Mouse (Mus musculus) forebrain, embryonic 11.5 days (tissue): ENCODE measurements at regions not wholly inside any gene's neighbourhood (a gene's known extent, or its start where the extent isn't known, plus 50 kb on each side); places are given as distances from the start of the nearest gene placed in this dataset.
A peak's percentile ranks its signal among the peaks of the same experiment; 100 is the strongest.

Experiments
- ATAC-seq: fragments of 200-750 bp; cut with Nextera tagmentation; replicated peaks from 2 replicates; pipeline ENCODE4 v1.8.0; 2017; ENCODE audit warnings: moderate TSS enrichment; ENCODE audit not compliant: low FRiP score
- DNase-seq: peaks from one replicate; pipeline ENCODE4 v3.0.0-alpha.2; 2017; ENCODE audit warnings: low spot score
- H3K27ac ChIP-seq: fragments of 300-500 bp; sonication (generic); 2 replicates; pipeline ENCODE4 v1.5.1; 2014; ENCODE audit warnings: low read depth, low read length
- H3K27me3 ChIP-seq: fragments of 300-500 bp; sonication (generic); 2 replicates; pipeline ENCODE4 v1.6.1; 2014; ENCODE audit warnings: mild to moderate bottlenecking, low read length, mixed read lengths; ENCODE audit not compliant: control insufficient read depth, insufficient read depth
- H3K36me3 ChIP-seq: fragments of 300-500 bp; sonication (generic); 2 replicates; pipeline ENCODE4 v1.6.1; 2014; ENCODE audit warnings: mild to moderate bottlenecking, low read length, moderate library complexity, mixed read lengths; ENCODE audit not compliant: control insufficient read depth, insufficient read depth
- H3K4me1 ChIP-seq: fragments of 300-500 bp; sonication (generic); replicated peaks from 2 replicates; pipeline ENCODE4 v1.6.1; 2014; ENCODE audit warnings: low read length, mixed read lengths; ENCODE audit not compliant: control insufficient read depth, insufficient read depth
- H3K4me2 ChIP-seq: fragments of 300-500 bp; sonication (generic); 2 replicates; pipeline ENCODE4 v1.6.1; 2014; ENCODE audit warnings: low read depth, mild to moderate bottlenecking, low read length, moderate library complexity, mixed read lengths; ENCODE audit not compliant: severe bottlenecking
- H3K4me3 ChIP-seq: fragments of 300-500 bp; sonication (generic); 2 replicates; pipeline ENCODE4 v1.5.1; 2014; ENCODE audit warnings: low read depth, low read length
- H3K9ac ChIP-seq: fragments of 300-500 bp; sonication (generic); 2 replicates; pipeline ENCODE4 v1.6.1; 2014; ENCODE audit warnings: low read length
- H3K9me3 ChIP-seq: fragments of 300-500 bp; sonication (generic); 2 replicates; pipeline ENCODE4 v1.6.1; 2016; ENCODE audit warnings: low read length, mixed read lengths; ENCODE audit not compliant: control insufficient read depth
- WGBS: fragments of 180-500 bp; shearing (Covaris S2); extraction: QIAGEN DNeasy Blood & Tissue Kit; methylation state at CpG from one replicate; pipeline ENCODE4 v1.1.7; 2014; 5-methylcytosine and 5-hydroxymethylcytosine counted together

DNA sequence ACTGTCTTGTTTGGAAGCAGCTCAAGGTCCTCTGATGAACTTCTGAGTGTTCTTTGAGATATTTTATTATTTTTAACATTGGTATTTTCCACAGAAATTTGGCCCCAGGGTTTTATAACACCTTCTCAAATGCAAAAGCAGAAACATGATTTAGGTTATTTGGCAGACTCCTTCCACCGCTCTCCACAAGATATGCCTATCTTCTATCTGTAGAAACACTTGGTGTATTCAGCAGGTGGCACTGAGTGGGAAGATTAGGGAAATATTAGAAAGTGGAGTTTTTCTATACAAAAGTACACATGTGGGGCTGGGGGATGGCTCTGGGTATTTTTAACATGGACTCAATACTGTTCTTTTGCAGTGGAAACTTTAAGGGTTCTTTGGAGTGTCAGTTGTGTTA is 475.3 kb downstream of the Dach1 start:
- WGBS: 98% methylated on average over 1 of the region's 1 CpGs
- H3K4me2 ChIP-seq: no peak overlapping the region
- H3K9ac ChIP-seq: no peak overlapping the region
- H3K4me3 ChIP-seq: no peak overlapping the region
- H3K9me3 ChIP-seq: no peaks in the 10 kb centered on the region
- no peaks in the 10 kb centered on the region for H3K27me3 ChIP-seq
- DNase-seq (no peak), ATAC-seq (no peak)
- no peak overlapping the region for H3K27ac ChIP-seq
- no peaks in the 10 kb centered on the region for H3K4me1 ChIP-seq
- no peaks in the 10 kb centered on the region for H3K36me3 ChIP-seq

DNA sequence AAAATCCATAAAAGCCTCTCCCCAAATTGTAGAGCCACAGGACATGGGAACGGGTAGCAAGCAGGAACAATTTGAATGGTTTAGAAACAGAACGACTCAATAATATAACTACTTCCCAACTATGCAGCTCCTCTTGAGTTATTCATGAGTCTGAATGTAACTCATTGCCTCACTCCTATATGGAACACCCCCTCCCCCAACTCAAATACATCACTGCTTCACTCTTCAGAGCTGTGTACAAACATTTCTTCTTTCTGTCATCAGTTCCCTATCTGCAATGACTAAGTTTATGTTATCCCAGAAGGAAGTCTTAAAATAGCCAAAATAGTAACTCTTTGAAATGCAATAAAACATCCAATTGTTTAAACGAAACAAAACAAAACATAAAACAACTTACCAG is 484.9 kb downstream of the Dach1 start:
- no peaks in the 10 kb centered on the region for H3K9me3 ChIP-seq
- 89% methylated on average over 3 of the region's 3 CpGs for WGBS
- no peak overlapping the region for H3K27ac ChIP-seq
- ATAC-seq: no peak
- H3K36me3 ChIP-seq: no peaks in the 10 kb centered on the region
- no peak overlapping the region for H3K9ac ChIP-seq
- no peaks in the 10 kb centered on the region for H3K4me1 ChIP-seq
- H3K4me2 ChIP-seq: no peak overlapping the region
- no peaks in the 10 kb centered on the region for H3K27me3 ChIP-seq
- no peak for DNase-seq
- H3K4me3 ChIP-seq: no peak overlapping the region

DNA sequence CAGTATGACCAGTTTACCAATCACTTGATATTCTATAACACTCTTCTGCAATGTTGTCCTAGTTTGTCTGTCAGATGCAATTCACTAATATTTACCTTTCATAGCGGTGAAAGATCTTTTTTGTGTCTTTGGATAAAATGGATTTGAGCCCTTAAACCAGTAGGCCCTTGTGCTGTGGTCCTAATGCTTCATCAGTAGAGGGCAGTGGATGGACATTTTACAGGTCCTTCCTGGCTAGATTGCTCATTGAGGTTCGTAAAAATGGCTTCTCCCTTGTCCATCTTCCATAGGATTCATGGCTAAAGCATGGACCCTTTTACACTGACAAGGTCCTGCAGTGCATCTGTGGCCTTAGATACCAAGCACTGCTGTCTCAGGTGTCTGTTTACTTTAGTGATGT is 501.8 kb downstream of the Dach1 start:
- DNase-seq: no peak
- 72% methylated on average over 2 of the region's 2 CpGs for WGBS
- no peak overlapping the region for H3K27ac ChIP-seq

DNA sequence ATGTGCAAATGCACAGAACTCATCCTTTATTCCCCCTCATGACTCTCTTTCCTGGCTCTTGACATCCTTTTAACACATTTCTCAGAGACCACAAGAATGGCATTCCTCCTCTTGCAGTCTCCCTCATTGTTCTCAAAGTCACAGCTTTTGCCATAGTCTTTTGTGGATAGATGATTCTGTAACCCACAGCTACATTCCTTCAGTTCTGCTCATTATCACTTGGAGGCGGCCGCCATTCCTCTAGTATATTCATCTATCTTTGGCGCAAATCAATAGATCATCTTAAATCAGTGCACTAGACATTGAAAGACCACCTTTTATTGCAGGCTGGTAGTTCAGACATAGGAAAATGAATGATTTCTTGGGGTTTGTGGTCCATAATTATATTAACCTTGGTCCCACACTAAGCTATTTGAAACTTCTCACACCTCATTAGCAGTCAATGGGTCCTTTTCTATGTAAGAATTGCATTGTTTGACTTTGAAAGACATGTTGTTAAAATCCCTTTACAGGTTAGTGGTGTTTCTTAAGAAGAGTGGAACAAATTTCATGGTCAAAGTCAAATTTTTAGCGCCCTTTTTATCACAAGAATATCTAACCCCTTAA is 531.3 kb downstream of the Dach1 start:
- Histone ChIP-seq H3K4me2 (no peak overlapping the region), H3K9ac (no peak overlapping the region), H3K27me3 (no peaks in the 10 kb centered on the region), H3K4me3 (no peak overlapping the region), H3K27ac (no peak overlapping the region), H3K4me1 (0 out of 2 replicates have a peak, but pooled peaks cover 2% of the 10 kb centered on the region), H3K36me3 (no peaks in the 10 kb centered on the region), H3K9me3 (no peaks in the 10 kb centered on the region)
- ATAC-seq: no peak
- no peak for DNase-seq
- 37% methylated on average over 4 of the region's 4 CpGs for WGBS

More for the DNA sequence above, 501.8 kb downstream of the Dach1 start:
- Histone ChIP-seq H3K9ac (no peak overlapping the region), H3K4me2 (no peak overlapping the region), H3K9me3 (no peaks in the 10 kb centered on the region), H3K4me1 (no peaks in the 10 kb centered on the region), H3K36me3 (no peaks in the 10 kb centered on the region), H3K27me3 (no peaks in the 10 kb centered on the region), H3K4me3 (no peak overlapping the region)
- ATAC-seq: no peak; the same call in 1 of the 2 replicates

DNA sequence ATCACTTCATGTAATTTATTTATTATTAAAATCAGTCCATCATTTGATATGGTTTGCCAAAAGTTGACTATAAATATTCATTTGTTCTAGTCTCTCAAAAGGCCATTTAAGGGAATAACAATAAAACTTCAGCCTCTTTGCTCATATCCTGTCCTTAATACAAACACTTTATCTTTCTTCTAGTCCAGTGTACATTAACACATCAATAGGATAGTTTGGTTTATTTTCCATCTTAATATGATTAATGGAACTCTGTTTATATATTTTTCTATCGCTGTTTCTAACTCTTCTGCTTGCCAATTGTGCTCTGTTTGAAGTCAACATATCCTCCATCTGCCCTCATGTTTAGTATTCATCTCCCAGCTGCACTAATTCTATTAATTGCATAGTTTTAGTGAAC is 558.1 kb downstream of the Dach1 start:
- no peaks in the 10 kb centered on the region for H3K4me1 ChIP-seq
- ATAC-seq (no peak), DNase-seq (no peak)
- H3K9ac ChIP-seq: no peak overlapping the region
- no peak overlapping the region for H3K4me3 ChIP-seq
- H3K4me2 ChIP-seq: no peak overlapping the region
- H3K27ac ChIP-seq: no peak overlapping the region
- WGBS: 92% methylated on average over 1 of the region's 1 CpGs
- no peaks in the 10 kb centered on the region for H3K27me3 ChIP-seq
- H3K9me3 ChIP-seq: no peaks in the 10 kb centered on the region
- H3K36me3 ChIP-seq: no peaks in the 10 kb centered on the region

DNA sequence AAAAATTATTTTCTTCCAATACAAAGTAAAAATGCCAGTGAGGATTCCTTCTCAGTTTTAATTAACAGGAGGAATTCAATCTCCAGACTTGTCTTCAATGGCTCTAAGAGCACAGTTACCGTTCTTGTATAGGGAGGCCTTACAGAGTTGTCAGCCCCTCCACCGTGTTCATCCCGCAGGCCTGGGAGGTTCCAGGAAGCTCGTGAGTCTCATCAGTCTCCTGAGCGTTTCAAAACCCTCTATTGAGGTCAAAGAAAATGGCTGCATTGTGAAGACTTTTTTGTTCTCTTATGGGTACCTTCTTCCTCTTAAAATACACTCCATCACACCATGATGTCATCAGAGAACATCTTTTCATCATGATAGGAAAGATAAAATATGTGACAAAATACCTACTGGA is 572.9 kb downstream of the Dach1 start:
- no peak for ATAC-seq
- 14% methylated on average over 5 of the region's 5 CpGs for WGBS

DNA sequence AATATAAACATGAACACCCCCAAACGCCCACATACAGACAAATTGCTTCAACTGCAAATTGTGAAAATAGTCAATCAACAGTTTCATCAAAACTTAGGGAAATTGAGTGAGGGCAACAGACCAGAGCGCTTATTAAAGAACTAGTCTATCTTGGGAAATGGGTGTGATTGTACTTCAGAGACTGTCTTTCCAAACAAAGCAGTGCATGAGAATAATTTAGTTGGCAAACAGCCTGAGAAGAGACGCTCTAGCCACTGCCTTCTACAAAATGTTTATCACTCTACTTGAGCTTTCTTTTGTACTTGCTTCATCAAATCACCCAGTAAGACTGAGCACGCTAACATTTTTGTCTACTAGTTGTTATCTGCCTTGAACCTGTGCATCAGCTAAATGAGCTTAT is 581.0 kb downstream of the Dach1 start:
- Histone ChIP-seq H3K27ac (no peak overlapping the region), H3K9me3 (no peaks in the 10 kb centered on the region; the same call in 1 of the 2 replicates), H3K4me2 (peak overlapping the region; percentile 32; the same call in 1 of the 2 replicates), H3K9ac (no peak overlapping the region; the same call in 1 of the 2 replicates), H3K4me3 (no peak overlapping the region), H3K4me1 (peaks cover 2% of the 10 kb centered on the region; the same call in 1 of the 2 replicates), H3K36me3 (no peaks in the 10 kb centered on the region), H3K27me3 (no peaks in the 10 kb centered on the region)
- ATAC-seq (peak; percentile 42), DNase-seq (no peak)
- 44% methylated on average over 4 of the region's 4 CpGs for WGBS

More for the DNA sequence above, 572.9 kb downstream of the Dach1 start:
- no peaks in the 10 kb centered on the region for H3K4me1 ChIP-seq
- H3K4me2 ChIP-seq: no peak overlapping the region
- no peaks in the 10 kb centered on the region for H3K27me3 ChIP-seq
- no peak overlapping the region for H3K27ac ChIP-seq
- no peak for DNase-seq
- H3K9ac ChIP-seq: no peak overlapping the region
- no peaks in the 10 kb centered on the region; the same call in 1 of the 2 replicates for H3K9me3 ChIP-seq
- H3K4me3 ChIP-seq: no peak overlapping the region
- no peaks in the 10 kb centered on the region for H3K36me3 ChIP-seq

DNA sequence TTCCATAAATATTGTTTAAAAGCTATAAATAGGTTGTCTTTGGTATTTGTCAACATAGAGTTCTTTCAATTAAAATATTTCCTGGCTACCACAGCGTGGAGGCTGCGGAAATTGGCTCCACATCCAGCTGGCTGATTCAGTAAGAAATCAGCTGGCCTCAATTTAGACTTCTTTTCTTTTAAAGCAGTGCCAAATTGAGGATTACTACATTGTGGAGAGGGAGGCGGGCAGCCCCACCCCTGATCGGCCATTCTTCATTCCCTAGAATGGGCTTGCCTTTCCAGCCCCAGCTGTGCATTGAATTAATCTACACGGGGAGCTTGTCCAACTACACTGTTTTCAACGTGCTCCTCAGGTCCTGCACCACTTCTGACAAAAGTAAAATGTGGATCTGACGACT is 581.4 kb downstream of the Dach1 start:
- Histone ChIP-seq H3K36me3 (no peaks in the 10 kb centered on the region), H3K9me3 (no peaks in the 10 kb centered on the region; the same call in 1 of the 2 replicates), H3K4me3 (no peak overlapping the region), H3K4me1 (peaks cover 2% of the 10 kb centered on the region; the same call in 1 of the 2 replicates), H3K4me2 (peak overlapping the region; percentile 32; the same call in 1 of the 2 replicates), H3K27me3 (no peaks in the 10 kb centered on the region), H3K27ac (no peak overlapping the region), H3K9ac (no peak overlapping the region; the same call in 1 of the 2 replicates)
- peak; percentile 73 for DNase-seq
- peak; percentile 93 for ATAC-seq
- 5% methylated on average over 7 of the region's 7 CpGs for WGBS

DNA sequence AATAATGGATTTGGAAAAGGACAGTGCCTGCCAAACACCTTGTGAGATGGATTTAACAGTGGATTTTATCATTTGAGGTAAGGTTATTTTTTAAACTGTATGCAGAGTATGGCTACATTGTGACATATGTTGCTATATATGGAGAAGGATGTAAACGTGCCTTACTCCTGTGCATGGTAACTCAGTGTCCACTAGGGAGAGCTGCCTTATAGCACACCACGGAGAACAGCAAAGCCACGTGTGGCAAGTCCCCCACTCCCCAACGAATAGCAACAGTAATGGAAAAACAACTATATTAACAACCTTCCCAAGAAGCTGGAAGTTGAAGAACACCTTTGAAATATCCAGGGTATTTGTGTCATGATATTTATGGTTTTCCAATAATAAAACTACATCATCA is 582.6 kb downstream of the Dach1 start:
- no peak overlapping the region for H3K4me2 ChIP-seq
- no peaks in the 10 kb centered on the region for H3K36me3 ChIP-seq
- peak; percentile 76 for ATAC-seq
- H3K4me1 ChIP-seq: peaks cover 2% of the 10 kb centered on the region; the same call in 1 of the 2 replicates
- WGBS: 9% methylated on average over 4 of the region's 4 CpGs
- no peak overlapping the region for H3K9ac ChIP-seq
- DNase-seq: no peak
- H3K4me3 ChIP-seq: no peak overlapping the region
- no peaks in the 10 kb centered on the region; the same call in 1 of the 2 replicates for H3K9me3 ChIP-seq
- no peaks in the 10 kb centered on the region for H3K27me3 ChIP-seq
- H3K27ac ChIP-seq: no peak overlapping the region
